Mouse (Mus musculus) neural tube, embryonic 15.5 days (tissue): ENCODE data around the gene Slco1a5. TPM values are rescaled to one million over a fixed set of nuclear protein-coding genes. Genes with fewer than 3 reads are reported as not detected.
"Not testable (repeated sequence)": the region's sequence is repeated elsewhere in the genome, so short reads cannot be mapped to it uniquely, and the experiment has no call there.

ENCODE experiments used
- ATAC-seq: fragments of 200-750 bp; cut with Nextera tagmentation; 2 replicates; pipeline ENCODE4 v1.8.0; 2017; ENCODE audit warnings: mild to moderate bottlenecking, moderate TSS enrichment, moderate library complexity; ENCODE audit not compliant: low FRiP score
- H3K27ac ChIP-seq: fragments of 300-500 bp; sonication (generic); replicated peaks from 2 replicates; pipeline ENCODE4 v1.5.1; 2015; ENCODE audit warnings: mild to moderate bottlenecking, inconsistent platforms
- H3K27me3 ChIP-seq: fragments of 300-500 bp; sonication (generic); replicated peaks from 2 replicates; pipeline ENCODE4 v1.6.1; 2015; ENCODE audit warnings: inconsistent platforms
- H3K36me3 ChIP-seq: fragments of 300-500 bp; sonication (generic); 2 replicates; pipeline ENCODE4 v1.6.1; 2015; ENCODE audit warnings: inconsistent platforms
- H3K4me1 ChIP-seq: fragments of 300-500 bp; sonication (generic); 2 replicates; pipeline ENCODE4 v1.6.1; 2015; ENCODE audit warnings: inconsistent platforms
- H3K4me2 ChIP-seq: fragments of 300-500 bp; sonication (generic); 2 replicates; pipeline ENCODE4 v1.6.1; 2015; ENCODE audit warnings: inconsistent platforms, mild to moderate bottlenecking, moderate library complexity
- H3K4me3 ChIP-seq: fragments of 300-500 bp; sonication (generic); replicated peaks from 2 replicates; pipeline ENCODE4 v1.5.1; 2015; ENCODE audit warnings: mild to moderate bottlenecking, inconsistent platforms
- H3K9ac ChIP-seq: fragments of 300-500 bp; sonication (generic); replicated peaks from 2 replicates; pipeline ENCODE4 v1.6.1; 2015; ENCODE audit warnings: mild to moderate bottlenecking, inconsistent platforms
- H3K9me3 ChIP-seq: fragments of 300-500 bp; sonication (generic); replicated peaks from 2 replicates; pipeline ENCODE4 v1.6.1; 2016; ENCODE audit warnings: inconsistent platforms
- WGBS: fragments of 180-500 bp; shearing (Covaris S2); methylation state at CpG from one replicate; pipeline ENCODE4 v1.1.7; 2015; ENCODE audit warnings: mixed read lengths; 5-methylcytosine and 5-hydroxymethylcytosine counted together
- polyA plus RNA-seq: library from polyadenylated mRNA; unstranded; fragments of >200 nt; fragmentation: Nextera tagmentation; extraction: Ambion mirVana; gene quantifications from 2 replicates; pipeline ENCODE4 v1.2.1, GENCODE M21; 2015

The Slco1a5 gene
- polyA plus RNA-seq, 1 experiment from 2014 or later = 0.06 TPM

- H3K27me3 ChIP-seq = no peaks in the 10 kb centered on the region
- no peak overlapping the region for H3K9ac ChIP-seq
- H3K27ac ChIP-seq = no peak overlapping the region
- WGBS = 71% methylated on average over 12 of the region's 12 CpGs
- ATAC-seq = no peak
- H3K9me3 ChIP-seq = no peaks in the 10 kb centered on the region
- no peak overlapping the region for H3K4me3 ChIP-seq
- H3K4me1 ChIP-seq = no peaks in the 10 kb centered on the region
- H3K4me2 ChIP-seq = no peak overlapping the region
- H3K36me3 ChIP-seq = no peaks in the 10 kb centered on the region
Measured at GRCm38 (mm10) chr6:142289413-142290118, 33.2 kb downstream of the Slco1a5 start.

DNA sequence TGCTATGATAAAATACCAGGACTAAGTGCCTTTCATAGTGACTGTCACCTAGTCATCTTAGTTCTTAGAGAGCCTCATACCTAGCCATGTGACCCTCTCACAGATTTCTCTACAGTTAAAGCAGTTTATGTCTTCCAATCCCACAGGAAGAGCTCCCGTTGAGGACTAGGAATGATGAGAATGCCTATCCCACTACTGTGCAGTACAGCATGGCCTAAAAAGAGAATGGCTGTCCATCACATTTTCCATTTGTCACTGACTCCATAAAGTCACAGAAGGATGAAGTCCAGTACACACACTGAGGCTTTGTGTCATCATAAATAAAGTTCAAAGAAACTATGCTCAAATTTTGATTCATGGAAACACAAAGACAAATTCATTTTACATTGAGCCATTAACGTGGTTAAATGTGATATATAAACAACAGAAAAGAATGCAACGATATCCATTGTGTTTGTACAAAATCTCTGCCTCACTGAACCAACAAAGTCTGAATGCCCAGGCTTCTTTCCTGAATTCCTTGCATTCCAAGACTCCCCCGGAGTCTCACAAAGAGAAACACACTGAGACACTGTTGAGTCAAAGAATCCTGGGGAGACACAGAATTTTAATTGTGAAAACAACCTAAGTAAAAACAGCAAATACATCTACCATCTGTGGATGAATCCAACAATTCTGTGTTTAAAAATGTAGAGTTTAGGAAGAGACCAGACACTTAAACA lies 46.9 kb downstream of the Slco1a5 start:
- 16% methylated on average over 4 of the region's 4 CpGs for WGBS

GRCm38 (mm10) chr6:142250738-142251307 lies 72.0 kb downstream of the Slco1a5 start:
- not testable (repeated sequence) for H3K4me3 ChIP-seq, H3K9me3 ChIP-seq, H3K9ac ChIP-seq, ATAC-seq, H3K4me1 ChIP-seq, H3K27me3 ChIP-seq, H3K36me3 ChIP-seq, H3K4me2 ChIP-seq, H3K27ac ChIP-seq
- 91% methylated on average over 1 of the region's 1 CpGs for WGBS

More for the DNA sequence above, 46.9 kb downstream of the Slco1a5 start:
- H3K4me1 ChIP-seq = no peaks in the 10 kb centered on the region
- H3K27me3 ChIP-seq = no peaks in the 10 kb centered on the region
- no peak for ATAC-seq
- H3K4me3 ChIP-seq = no peak overlapping the region
- H3K27ac ChIP-seq = no peak overlapping the region
- no peaks in the 10 kb centered on the region for H3K9me3 ChIP-seq
- no peak overlapping the region for H3K4me2 ChIP-seq
- H3K36me3 ChIP-seq = no peaks in the 10 kb centered on the region
- no peak overlapping the region for H3K9ac ChIP-seq

DNA sequence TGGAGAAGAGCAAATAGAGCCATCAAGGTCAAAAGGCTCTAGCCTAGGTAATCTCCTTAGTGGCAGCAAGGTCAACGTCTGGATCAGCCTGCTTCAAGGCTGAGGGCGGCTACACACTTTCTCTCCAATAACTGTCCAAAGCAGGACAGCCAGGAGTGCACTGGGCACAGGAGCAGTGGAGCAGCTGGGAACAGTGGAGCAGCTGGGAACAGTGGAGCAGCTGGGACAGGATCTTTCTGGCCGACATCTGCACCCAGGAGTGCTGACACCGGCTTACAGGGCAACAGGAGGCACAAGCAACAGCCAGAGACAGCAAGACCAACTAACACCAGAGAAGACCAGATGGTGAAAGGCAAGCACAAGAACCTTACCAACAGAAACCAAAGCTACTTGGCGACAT lies 77.7 kb downstream of the Slco1a5 start:
- Histone ChIP-seq H3K27me3 (no peaks in the 10 kb centered on the region), H3K9me3 (no peaks in the 10 kb centered on the region), H3K36me3 (no peaks in the 10 kb centered on the region), H3K4me3 (no peak overlapping the region), H3K27ac (no peak overlapping the region), H3K9ac (no peak overlapping the region), H3K4me2 (no peak overlapping the region), H3K4me1 (no peaks in the 10 kb centered on the region)
- 89% methylated on average over 5 of the region's 5 CpGs for WGBS
- no peak for ATAC-seq

DNA sequence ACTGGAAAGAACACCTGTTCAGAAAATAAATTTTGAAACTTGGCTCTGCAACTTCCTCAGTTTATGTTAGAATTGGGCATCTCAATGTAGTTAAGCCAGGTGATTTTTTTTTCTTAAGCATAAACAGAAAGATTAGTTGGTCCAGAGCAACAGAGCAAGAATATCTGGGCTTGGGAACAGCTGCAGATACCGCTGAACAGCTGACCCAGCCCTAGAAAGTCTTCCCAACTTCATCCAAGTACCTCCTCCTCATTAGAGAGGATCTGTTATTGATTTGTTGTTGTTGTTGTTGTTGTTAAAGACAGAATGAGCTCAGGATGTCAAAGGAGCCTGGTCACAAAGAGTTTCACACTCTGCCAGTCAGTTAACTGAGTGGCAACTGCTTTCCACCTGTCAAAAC lies 83.3 kb downstream of the Slco1a5 start:
- H3K4me3 ChIP-seq = no peak overlapping the region
- H3K27ac ChIP-seq = no peak overlapping the region
- no peaks in the 10 kb centered on the region for H3K27me3 ChIP-seq
- no peak overlapping the region for H3K9ac ChIP-seq
- WGBS = 65% methylated on average over 1 of the region's 1 CpGs
- H3K4me2 ChIP-seq = no peak overlapping the region
- no peaks in the 10 kb centered on the region for H3K36me3 ChIP-seq
- H3K9me3 ChIP-seq = no peaks in the 10 kb centered on the region
- H3K4me1 ChIP-seq = no peaks in the 10 kb centered on the region
- no peak for ATAC-seq

DNA sequence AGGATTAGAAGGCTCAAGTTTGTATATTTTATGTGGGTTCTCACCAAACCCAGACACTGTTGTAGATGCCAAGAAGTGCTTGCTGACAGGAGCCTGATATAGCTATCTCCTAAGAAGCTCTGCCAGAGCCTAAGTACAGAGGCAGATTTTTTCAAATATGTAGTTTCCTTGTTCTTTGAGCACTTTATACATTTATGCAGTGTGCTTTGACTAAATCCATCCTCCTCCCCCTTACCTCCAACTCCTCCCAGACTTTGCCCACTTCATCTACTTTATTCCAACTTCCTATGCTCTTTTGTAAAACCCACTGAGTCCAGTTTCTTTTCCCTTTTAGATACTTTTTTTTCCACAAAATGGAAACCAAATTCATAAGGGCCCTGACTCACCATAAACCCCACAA lies 102.6 kb downstream of the Slco1a5 start:
- Histone ChIP-seq H3K36me3 (no peaks in the 10 kb centered on the region), H3K4me1 (no peaks in the 10 kb centered on the region), H3K9me3 (no peaks in the 10 kb centered on the region), H3K27ac (no peak overlapping the region), H3K27me3 (no peaks in the 10 kb centered on the region), H3K4me3 (no peak overlapping the region), H3K9ac (no peak overlapping the region), H3K4me2 (no peak overlapping the region)
- no peak for ATAC-seq

- Histone ChIP-seq H3K4me3 (no peak overlapping the region), H3K9me3 (no peaks in the 10 kb centered on the region), H3K9ac (no peak overlapping the region), H3K27ac (no peak overlapping the region), H3K4me2 (no peak overlapping the region), H3K4me1 (no peaks in the 10 kb centered on the region), H3K27me3 (no peaks in the 10 kb centered on the region), H3K36me3 (no peaks in the 10 kb centered on the region)
- no peak for ATAC-seq
Measured at GRCm38 (mm10) chr6:142211821-142212220, 111.0 kb downstream of the Slco1a5 start.

- Histone ChIP-seq H3K36me3 (no peaks in the 10 kb centered on the region), H3K4me3 (no peak overlapping the region), H3K4me2 (no peak overlapping the region), H3K9me3 (no peaks in the 10 kb centered on the region), H3K27me3 (no peaks in the 10 kb centered on the region), H3K9ac (no peak overlapping the region), H3K4me1 (no peaks in the 10 kb centered on the region), H3K27ac (no peak overlapping the region)
- no peak for ATAC-seq
Measured at GRCm38 (mm10) chr6:142209749-142210148, 113.0 kb downstream of the Slco1a5 start.

DNA sequence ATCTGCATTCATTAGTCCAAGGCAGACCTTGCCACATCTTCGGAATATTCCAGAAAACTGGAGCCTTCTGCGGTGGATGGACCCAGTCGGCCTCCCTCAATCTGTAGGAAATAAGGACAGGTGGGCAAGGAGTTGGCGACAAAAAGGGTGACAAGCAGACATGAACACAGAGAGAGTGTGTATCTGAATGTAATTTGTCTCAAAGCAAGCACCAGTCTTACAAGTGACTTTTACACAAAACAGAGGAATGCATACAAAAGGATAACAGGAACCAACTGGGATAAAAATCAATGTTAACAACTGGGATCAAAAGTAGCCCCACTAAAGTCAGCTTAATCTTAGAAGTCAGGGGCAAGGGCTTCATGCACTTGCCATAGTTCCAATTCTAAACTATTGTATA lies 114.4 kb downstream of the Slco1a5 start, which contains the start of gene Slco1a6:
Gene Slco1a6 (minus strand): TSS at position 101 of the 400 bp plus-strand sequence.
- H3K27ac ChIP-seq = no peak within 1 kb of the TSS
- H3K36me3 ChIP-seq = no peaks in the 10 kb centered on the region
- no peaks in the 10 kb centered on the region for H3K9me3 ChIP-seq
- WGBS = 94% methylated on average over 4 of the region's 4 CpGs
- ATAC-seq = no peak
- H3K27me3 ChIP-seq = no peaks in the 10 kb centered on the region
- H3K4me1 ChIP-seq = no peaks in the 10 kb centered on the region
- no peak within 1 kb of the TSS for H3K4me3 ChIP-seq
- no peak within 1 kb of the TSS for H3K4me2 ChIP-seq
- H3K9ac ChIP-seq = no peak within 1 kb of the TSS

GRCm38 (mm10) chr6:142200524-142200923 lies 122.3 kb downstream of the Slco1a5 start:
- no peak for ATAC-seq
- Histone ChIP-seq H3K4me2 (no peak overlapping the region), H3K27ac (no peak overlapping the region), H3K4me3 (no peak overlapping the region), H3K9me3 (no peaks in the 10 kb centered on the region), H3K27me3 (no peaks in the 10 kb centered on the region), H3K9ac (no peak overlapping the region), H3K36me3 (no peaks in the 10 kb centered on the region), H3K4me1 (no peaks in the 10 kb centered on the region)

DNA sequence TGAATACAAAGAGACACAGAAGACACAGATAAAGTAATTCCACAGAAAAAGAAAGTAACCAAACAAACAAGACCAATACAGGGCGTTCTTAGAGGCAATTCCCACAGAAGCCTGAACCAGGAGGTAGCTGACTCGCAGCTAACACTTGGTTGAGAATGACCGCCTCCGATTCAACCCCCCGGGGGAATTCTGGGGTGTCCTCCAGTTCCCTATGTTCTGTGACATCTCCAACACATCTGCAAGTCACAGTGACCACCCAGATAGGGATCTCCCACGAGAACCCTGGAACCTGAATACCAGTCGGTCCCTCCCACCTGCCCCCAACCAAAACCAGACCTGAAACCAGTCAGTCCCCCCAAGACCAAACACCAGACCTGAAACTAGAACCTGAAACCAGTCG lies 128.5 kb downstream of the Slco1a5 start:
- ATAC-seq = no peak
- Histone ChIP-seq H3K4me3 (no peak overlapping the region), H3K4me1 (no peaks in the 10 kb centered on the region), H3K27ac (no peak overlapping the region), H3K9me3 (no peaks in the 10 kb centered on the region), H3K4me2 (no peak overlapping the region), H3K9ac (no peak overlapping the region), H3K27me3 (no peaks in the 10 kb centered on the region), H3K36me3 (no peaks in the 10 kb centered on the region)
- WGBS = 97% methylated on average over 8 of the region's 8 CpGs

GRCm38 (mm10) chr6:142191962-142192361 lies 130.8 kb downstream of the Slco1a5 start:
- Histone ChIP-seq H3K27me3 (no peaks in the 10 kb centered on the region), H3K4me1 (no peaks in the 10 kb centered on the region), H3K36me3 (no peaks in the 10 kb centered on the region), H3K27ac (no peak overlapping the region), H3K4me3 (no peak overlapping the region), H3K9me3 (no peaks in the 10 kb centered on the region), H3K4me2 (no peak overlapping the region), H3K9ac (no peak overlapping the region)
- no peak for ATAC-seq
- 85% methylated on average over 1 of the region's 1 CpGs for WGBS
